Mouse (Mus musculus) embryonic facial prominence, embryonic 14.5 days (tissue): ENCODE results near the gene Zc3h18. TPM values are rescaled to one million over a fixed set of nuclear protein-coding genes. Genes with fewer than 3 reads are reported as not detected.

Experiments
- ATAC-seq: fragments of 200-750 bp; cut with Nextera tagmentation; 2 replicates; pipeline ENCODE4 v1.8.0; 2017; ENCODE audit warnings: low read depth, moderate number of reproducible peaks, moderate TSS enrichment
- DNase-seq: peaks from one replicate; pipeline ENCODE4 v3.0.0-alpha.2; 2015; ENCODE audit warnings: low spot score
- H3K27ac ChIP-seq: fragments of 300-500 bp; sonication (generic); replicated peaks from 2 replicates; pipeline ENCODE4 v1.5.1; 2014; ENCODE audit warnings: low read depth, mild to moderate bottlenecking, low read length, moderate library complexity
- H3K27me3 ChIP-seq: fragments of 300-500 bp; sonication (generic); replicated peaks from 2 replicates; pipeline ENCODE4 v1.6.1; 2014; ENCODE audit warnings: low read length; ENCODE audit not compliant: control insufficient read depth, insufficient read depth
- H3K36me3 ChIP-seq: fragments of 300-500 bp; sonication (generic); 2 replicates; pipeline ENCODE4 v1.6.1; 2014; ENCODE audit warnings: low read length, mixed read lengths; ENCODE audit not compliant: control insufficient read depth, insufficient read depth
- H3K4me1 ChIP-seq: fragments of 300-500 bp; sonication (generic); 2 replicates; pipeline ENCODE4 v1.6.1; 2014; ENCODE audit warnings: antibody characterized with exemption, low read length; ENCODE audit not compliant: control insufficient read depth, insufficient read depth
- H3K4me2 ChIP-seq: fragments of 300-500 bp; sonication (generic); 2 replicates; pipeline ENCODE4 v1.6.1; 2014; ENCODE audit warnings: low read depth, mild to moderate bottlenecking, low read length, moderate library complexity, mixed read lengths
- H3K4me3 ChIP-seq: fragments of 300-500 bp; sonication (generic); 2 replicates; pipeline ENCODE4 v1.5.1; 2014; ENCODE audit warnings: low read depth, mild to moderate bottlenecking, low read length
- H3K9ac ChIP-seq: fragments of 300-500 bp; sonication (generic); 2 replicates; pipeline ENCODE4 v1.6.1; 2014; ENCODE audit warnings: low read depth, mild to moderate bottlenecking, low read length, moderate library complexity, mixed read lengths
- H3K9me3 ChIP-seq: fragments of 300-500 bp; sonication (generic); 2 replicates; pipeline ENCODE4 v1.6.1; 2016; ENCODE audit warnings: low read length; ENCODE audit not compliant: control insufficient read depth
- WGBS: fragments of 180-500 bp; shearing (Covaris S2); extraction: QIAGEN DNeasy Blood & Tissue Kit; methylation state at CpG from one replicate; pipeline ENCODE4 v1.1.7; 2014; 5-methylcytosine and 5-hydroxymethylcytosine counted together
- polyA plus RNA-seq: library from polyadenylated mRNA; unstranded; fragments of >200 nt; fragmentation: Nextera tagmentation; extraction: Ambion mirVana; gene quantifications from 2 replicates; pipeline ENCODE4 v1.2.1, GENCODE M21; 2014

The Zc3h18 gene
- polyA plus RNA-seq, 1 experiment from 2014 or later: 30.9 TPM

GRCm38 (mm10) chr8:122442356-122442755 is 65.9 kb downstream of the Zc3h18 start:
- Histone ChIP-seq H3K9ac (peak overlapping the region; percentile 73), H3K27ac (no peak overlapping the region)
- DNase-seq: no peak

DNA sequence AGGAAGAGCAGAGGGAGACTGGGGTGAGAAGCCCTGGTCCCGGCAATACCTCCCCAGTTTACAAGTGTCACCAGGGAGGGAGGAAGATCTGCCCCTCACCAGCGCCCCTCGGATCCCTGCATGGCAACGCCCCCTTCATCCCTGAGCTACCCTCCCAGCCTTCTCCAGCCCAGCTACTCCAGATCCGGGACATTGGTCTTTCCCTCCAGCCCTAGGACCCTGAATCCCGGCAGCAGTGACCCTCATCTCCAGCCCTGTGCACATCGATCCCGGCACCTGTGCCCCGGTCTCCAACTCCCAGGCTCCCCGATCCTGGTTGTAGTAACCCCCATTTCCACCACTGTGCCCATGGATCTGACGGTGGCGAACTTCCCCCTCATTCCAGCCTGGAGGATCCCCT is 66.4 kb downstream of the Zc3h18 start:
- DNase-seq: no peak
- Histone ChIP-seq H3K4me3 (peak overlapping the region; percentile 56), H3K27ac (peak overlapping the region; percentile 71; the same call in 1 of the 2 replicates)

More at GRCm38 (mm10) chr8:122442356-122442755, 65.9 kb downstream of the Zc3h18 start:
- Histone ChIP-seq H3K36me3 (peaks cover 14% of the 10 kb centered on the region; the same call in 1 of the 2 replicates), H3K4me2 (peak overlapping the region; percentile 97), H3K4me1 (peaks cover 15% of the 10 kb centered on the region), H3K4me3 (peak overlapping the region; percentile 56), H3K27me3 (no peaks in the 10 kb centered on the region), H3K9me3 (no peaks in the 10 kb centered on the region)
- WGBS: 18% methylated on average over 7 of the region's 7 CpGs
- ATAC-seq: no peak

DNA sequence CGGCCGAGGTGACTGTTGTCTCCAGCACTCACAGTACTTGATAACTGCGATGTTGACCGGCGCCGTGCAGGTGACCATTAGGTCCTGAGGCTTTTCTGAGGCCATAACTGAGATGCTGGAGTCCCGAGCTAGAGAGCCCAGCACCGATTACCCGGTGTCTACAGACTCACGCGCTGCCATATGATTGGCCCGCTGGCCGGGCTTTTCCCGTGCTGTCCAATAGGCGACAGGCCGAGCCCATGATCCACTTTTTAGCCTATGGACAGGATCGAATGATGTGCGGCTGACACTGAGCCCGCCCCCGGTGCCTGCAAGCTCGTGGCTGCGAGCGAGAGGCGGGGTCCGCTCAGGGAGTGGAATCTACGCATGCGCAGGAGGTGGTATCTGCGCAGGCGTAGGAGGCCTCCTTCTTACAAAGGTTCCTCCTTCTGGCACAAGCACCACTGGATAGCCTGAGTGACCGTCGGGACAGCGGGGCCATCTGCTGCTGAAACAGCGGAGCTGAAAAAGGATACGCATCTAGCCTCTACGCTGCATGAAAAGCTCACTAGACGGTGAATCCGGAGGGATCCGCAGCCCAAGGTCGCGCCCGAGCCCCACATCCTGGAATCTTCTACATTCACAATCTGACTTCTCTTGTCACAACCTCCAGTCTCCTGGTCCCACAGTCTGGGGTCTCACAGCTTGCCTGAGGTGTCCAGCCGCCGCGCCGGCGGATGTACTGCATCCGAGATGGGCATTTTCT is 67.0 kb downstream of the Zc3h18 start, which contains the start of gene Mvd:
TSS of gene Mvd (minus strand) at position 161 of the 745 bp plus-strand sequence.
- 0 out of 2 replicates have a peak, but pooled peaks cover 7% of the 10 kb centered on the region for H3K36me3 ChIP-seq
- WGBS: under 1% methylated on average over 47 of the region's 47 CpGs
- peak within 1 kb of the TSS; percentile 56 for H3K4me3 ChIP-seq
- peak within 1 kb of the TSS; percentile 91 for H3K27ac ChIP-seq
- peak within 1 kb of the TSS; percentile 97 for H3K4me2 ChIP-seq
- H3K9me3 ChIP-seq: no peaks in the 10 kb centered on the region
- H3K9ac ChIP-seq: peak within 1 kb of the TSS; percentile 73
- ATAC-seq: peak; percentile 99
- H3K27me3 ChIP-seq: no peaks in the 10 kb centered on the region
- DNase-seq: peak; percentile 100
- peaks cover 15% of the 10 kb centered on the region for H3K4me1 ChIP-seq

More for the DNA sequence above, 66.4 kb downstream of the Zc3h18 start:
- H3K4me1 ChIP-seq: peaks cover 15% of the 10 kb centered on the region
- peak overlapping the region; percentile 97 for H3K4me2 ChIP-seq
- H3K9me3 ChIP-seq: no peaks in the 10 kb centered on the region
- H3K27me3 ChIP-seq: no peaks in the 10 kb centered on the region
- H3K9ac ChIP-seq: peak overlapping the region; percentile 73
- ATAC-seq: peak; percentile 4; the same call in 1 of the 2 replicates
- H3K36me3 ChIP-seq: peaks cover 12% of the 10 kb centered on the region; the same call in 1 of the 2 replicates
- 1% methylated on average over 8 of the region's 12 CpGs for WGBS

- 0 out of 2 replicates have a peak, but pooled peaks cover 6% of the 10 kb centered on the region for H3K36me3 ChIP-seq
- H3K4me2 ChIP-seq: peak overlapping the region; percentile 82
- no peaks in the 10 kb centered on the region for H3K27me3 ChIP-seq
- peaks cover 15% of the 10 kb centered on the region for H3K4me1 ChIP-seq
- H3K27ac ChIP-seq: peak overlapping the region; percentile 91
- ATAC-seq: peak; percentile 39
- WGBS: 4% methylated on average over 19 of the region's 19 CpGs
- DNase-seq: peak; percentile 94
- peak overlapping the region; percentile 71 for H3K9ac ChIP-seq
- no peaks in the 10 kb centered on the region for H3K9me3 ChIP-seq
- peak overlapping the region; percentile 56 for H3K4me3 ChIP-seq
Measured at GRCm38 (mm10) chr8:122444058-122444748, 67.8 kb downstream of the Zc3h18 start.

- no peaks in the 10 kb centered on the region for H3K9me3 ChIP-seq
- no peak overlapping the region for H3K9ac ChIP-seq
- H3K27me3 ChIP-seq: no peaks in the 10 kb centered on the region
- 55% methylated on average over 3 of the region's 3 CpGs for WGBS
- H3K27ac ChIP-seq: no peak overlapping the region
- DNase-seq: no peak
- peak overlapping the region; percentile 82 for H3K4me2 ChIP-seq
- ATAC-seq: no peak
- H3K36me3 ChIP-seq: no peaks in the 10 kb centered on the region
- no peak overlapping the region for H3K4me3 ChIP-seq
- H3K4me1 ChIP-seq: peaks cover 15% of the 10 kb centered on the region
Measured at GRCm38 (mm10) chr8:122445203-122445602, 68.8 kb downstream of the Zc3h18 start.

DNA sequence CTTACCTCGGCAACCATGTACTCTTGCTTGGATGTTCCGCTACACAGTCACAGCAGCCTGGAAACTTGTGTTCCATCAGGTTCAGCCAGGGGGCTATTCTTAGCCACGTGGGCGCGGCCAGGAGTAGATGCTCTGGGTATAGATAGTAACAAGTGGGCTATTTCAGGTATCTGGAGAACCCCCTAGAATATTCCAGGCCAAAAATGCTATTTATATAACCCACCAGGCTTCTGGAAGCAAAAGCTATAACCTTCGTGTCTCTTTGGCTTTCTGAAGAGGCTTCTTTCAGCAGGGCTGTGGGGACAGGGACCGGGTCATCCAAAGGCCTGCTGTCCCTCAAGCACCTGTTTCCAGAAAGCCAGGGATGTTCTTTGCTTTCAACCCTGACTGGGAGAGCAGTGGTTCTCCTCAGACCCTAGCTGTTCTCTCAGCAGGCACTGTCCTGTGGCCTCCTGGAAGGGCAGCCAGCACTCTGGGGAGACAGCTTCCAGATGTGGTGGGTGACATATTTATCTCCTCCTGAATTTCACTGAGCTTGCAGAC is 74.8 kb downstream of the Zc3h18 start:
- no peaks in the 10 kb centered on the region for H3K36me3 ChIP-seq
- H3K4me3 ChIP-seq: no peak overlapping the region
- H3K27me3 ChIP-seq: no peaks in the 10 kb centered on the region
- no peaks in the 10 kb centered on the region for H3K4me1 ChIP-seq
- WGBS: 72% methylated on average over 7 of the region's 7 CpGs
- DNase-seq: no peak
- H3K27ac ChIP-seq: no peak overlapping the region
- no peak overlapping the region for H3K4me2 ChIP-seq
- no peaks in the 10 kb centered on the region for H3K9me3 ChIP-seq
- ATAC-seq: 0 out of 2 replicates have a peak, but pooled peaks have one; percentile 16
- no peak overlapping the region; the same call in 1 of the 2 replicates for H3K9ac ChIP-seq

GRCm38 (mm10) chr8:122452154-122452553 is 75.7 kb downstream of the Zc3h18 start:
- Histone ChIP-seq H3K27ac (no peak overlapping the region), H3K4me3 (no peak overlapping the region), H3K4me1 (no peaks in the 10 kb centered on the region), H3K9ac (no peak overlapping the region), H3K9me3 (no peaks in the 10 kb centered on the region), H3K27me3 (no peaks in the 10 kb centered on the region), H3K4me2 (no peak overlapping the region), H3K36me3 (no peaks in the 10 kb centered on the region)
- ATAC-seq: no peak
- DNase-seq: no peak
- WGBS: 86% methylated on average over 9 of the region's 10 CpGs

DNA sequence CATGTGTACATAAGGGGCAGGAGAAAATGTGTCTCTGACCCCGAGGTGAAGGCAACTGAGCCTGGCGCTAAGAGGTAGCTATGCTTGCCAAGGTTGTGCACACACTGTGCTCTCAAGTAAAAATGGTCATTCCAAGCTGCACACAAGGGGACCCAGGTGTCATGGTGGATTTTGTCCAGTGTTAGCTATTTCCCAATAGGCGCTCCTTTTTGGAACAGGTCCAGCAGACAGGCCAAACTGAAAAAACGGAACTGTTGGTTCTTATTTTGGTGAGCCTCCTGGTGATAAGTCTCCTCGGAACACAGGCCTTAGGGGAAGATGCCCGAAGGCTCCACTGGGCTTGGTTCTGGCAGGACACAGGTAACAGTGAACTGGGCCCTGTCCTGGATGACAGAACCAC is 78.0 kb downstream of the Zc3h18 start:
- no peak overlapping the region for H3K4me2 ChIP-seq
- DNase-seq (no peak), ATAC-seq (no peak)
- peaks cover 2% of the 10 kb centered on the region for H3K27me3 ChIP-seq
- no peak overlapping the region for H3K27ac ChIP-seq
- H3K9me3 ChIP-seq: no peaks in the 10 kb centered on the region
- 88% methylated on average over 6 of the region's 6 CpGs for WGBS
- H3K9ac ChIP-seq: no peak overlapping the region
- H3K4me3 ChIP-seq: no peak overlapping the region
- H3K36me3 ChIP-seq: no peaks in the 10 kb centered on the region
- no peaks in the 10 kb centered on the region for H3K4me1 ChIP-seq
